Mouse (Mus musculus) right cerebral cortex, postnatal 10 days (tissue): ENCODE data around the gene Rph3al.

Source experiments
- DNase-seq, 2 experiments: peaks; one replicate each; pipeline ENCODE4 v3.0.0; 2021; ENCODE audit warnings: low spot score in 2 of 2

Rph3al gene

GRCm38 (mm10) chr11:75906556-75906955 is 31.7 kb downstream of the Rph3al start:
- DNase-seq, result no peak

DNA sequence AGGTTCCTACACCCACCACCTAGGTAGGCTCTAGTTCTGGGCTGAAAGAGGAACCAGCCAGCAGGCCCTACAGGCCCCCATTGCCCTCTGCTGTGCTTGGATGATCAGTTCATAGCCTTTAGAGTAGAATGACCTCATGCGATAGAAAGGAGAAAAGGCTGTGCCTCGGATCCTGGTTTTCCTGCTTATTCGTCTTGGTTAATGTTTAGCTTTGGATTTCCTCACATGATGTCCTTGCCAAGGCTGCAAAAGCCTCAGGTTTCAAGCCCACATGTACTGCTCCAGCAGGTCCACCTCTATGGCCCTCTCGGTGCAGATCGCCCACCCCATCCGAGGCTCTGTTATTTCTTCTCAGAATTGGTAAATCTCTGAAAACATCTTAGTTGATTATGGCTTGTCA is 33.2 kb downstream of the Rph3al start:
- no peak for DNase-seq

DNA sequence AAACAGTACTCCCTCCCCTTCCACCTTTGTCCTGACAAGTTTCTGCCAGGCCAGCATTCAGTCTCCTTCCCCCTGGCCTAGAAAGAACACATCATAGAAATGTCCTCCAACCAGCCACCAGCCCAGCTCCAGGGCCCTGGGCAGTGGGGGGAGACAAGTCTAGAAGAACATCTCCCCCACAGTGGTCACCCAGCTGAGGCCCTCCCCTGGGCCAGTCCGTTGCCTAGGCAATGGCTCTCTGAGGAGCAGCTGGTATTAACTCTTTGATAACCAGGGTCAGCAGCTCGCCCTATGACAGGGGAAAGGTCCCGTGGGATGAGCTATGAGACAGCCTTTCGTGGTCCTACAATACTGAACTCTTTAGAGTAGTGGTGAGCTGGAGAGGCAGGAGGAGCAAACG is 33.7 kb downstream of the Rph3al start:
- no peak for DNase-seq

DNA sequence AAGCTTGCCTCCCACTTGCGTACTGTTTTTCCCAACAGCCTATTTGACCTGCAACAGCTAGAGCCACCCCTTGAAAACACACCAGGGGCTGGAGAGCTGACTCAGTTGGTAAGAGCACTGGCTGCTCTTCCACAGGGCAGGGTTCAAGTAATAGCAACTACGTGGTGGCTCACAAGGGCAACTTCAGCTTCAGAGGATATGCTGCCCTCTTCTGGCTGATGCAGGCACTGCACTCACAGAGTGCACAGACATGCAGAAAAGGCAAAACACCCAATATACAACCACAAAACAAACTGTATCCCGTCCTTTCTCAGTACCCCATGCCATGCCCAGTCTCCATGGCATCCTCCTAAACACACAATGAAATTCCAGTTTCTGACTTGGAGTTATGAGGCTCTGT is 34.7 kb downstream of the Rph3al start:
- DNase-seq, result peak in 1 of 2 experiments; percentile 47

DNA sequence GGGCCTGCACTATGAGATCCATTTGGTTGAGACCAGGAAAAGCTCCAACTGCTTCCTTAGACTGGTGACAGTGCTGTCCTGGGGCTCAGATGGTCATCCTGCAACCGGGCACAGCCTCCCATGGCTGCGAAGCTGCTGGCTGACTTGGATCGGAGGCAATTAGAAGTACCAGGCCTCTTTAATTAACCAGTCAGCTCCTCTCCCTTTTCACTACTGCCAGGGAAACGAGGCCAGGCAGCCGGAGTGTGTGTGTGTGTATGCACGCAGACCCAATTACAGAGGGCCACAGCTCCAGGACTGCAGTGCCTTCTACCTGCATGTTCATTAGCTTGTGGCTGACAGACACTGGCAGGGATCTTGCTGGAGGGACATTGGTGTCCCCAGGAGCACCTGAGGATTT is 36.9 kb downstream of the Rph3al start:
- DNase-seq, result peak; percentile 45 to 52

DNA sequence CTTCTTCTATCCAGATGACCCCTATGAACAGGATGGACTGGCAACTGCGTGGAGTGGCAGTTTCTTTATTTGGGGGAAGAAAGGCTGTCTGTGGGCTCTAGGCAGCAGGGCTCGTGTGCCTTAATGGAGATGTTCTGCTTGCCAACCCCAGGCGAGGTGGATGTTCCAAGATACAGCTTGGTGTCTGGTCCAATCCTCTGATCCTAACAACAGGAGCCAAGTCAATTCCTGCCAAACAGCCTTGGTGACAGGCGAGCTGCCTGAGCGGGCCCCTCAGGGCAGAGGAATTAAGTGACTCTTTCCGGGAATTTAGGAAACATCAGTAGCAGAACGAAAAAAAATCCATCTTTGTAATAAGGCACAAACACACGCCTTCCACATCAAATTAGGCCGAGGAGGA is 38.6 kb downstream of the Rph3al start:
- DNase-seq, result no peak

GRCm38 (mm10) chr11:75898532-75898931 is 39.7 kb downstream of the Rph3al start:
- no peak for DNase-seq

- no peak for DNase-seq
Observed at GRCm38 (mm10) chr11:75894791-75895420, 43.3 kb downstream of the Rph3al start.

DNA sequence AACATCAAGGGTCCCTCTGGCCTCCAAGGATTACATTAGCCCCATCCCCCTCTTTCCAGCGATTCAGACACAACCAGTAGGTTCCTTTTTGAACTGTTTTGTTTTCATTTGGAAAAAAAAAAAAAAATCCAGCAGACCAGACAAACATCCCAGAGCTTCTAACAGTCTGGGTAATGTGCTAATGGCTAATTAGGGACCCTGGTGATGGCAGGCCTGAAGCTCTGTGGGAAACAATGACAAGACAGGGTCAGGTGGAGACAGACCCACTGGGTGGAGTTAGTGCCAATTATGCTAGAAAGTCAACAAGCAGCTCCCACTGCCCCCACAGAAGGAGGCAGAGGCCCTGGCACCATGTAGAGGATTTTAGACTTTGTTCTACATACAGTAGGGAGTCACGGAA is 44.3 kb downstream of the Rph3al start:
- no peak for DNase-seq

DNA sequence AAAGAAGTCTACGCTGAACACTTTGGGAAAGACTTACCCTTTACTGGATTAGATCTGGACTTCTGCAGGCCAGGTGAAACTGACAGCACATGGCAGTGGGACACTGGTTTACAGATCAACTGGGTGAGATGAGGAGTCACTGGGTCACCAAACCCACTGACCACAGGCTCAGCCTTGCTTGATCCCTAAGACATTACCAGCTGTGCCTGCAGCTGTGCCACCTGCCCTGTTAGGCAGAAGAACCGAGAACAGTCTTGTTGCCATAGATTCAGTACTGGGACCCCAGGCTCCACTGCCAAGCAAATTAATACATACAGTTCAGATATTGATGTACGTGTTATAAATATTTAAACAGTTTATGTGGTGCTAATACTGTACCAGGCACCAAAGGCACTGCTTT is 50.9 kb downstream of the Rph3al start:
- no peak for DNase-seq

DNA sequence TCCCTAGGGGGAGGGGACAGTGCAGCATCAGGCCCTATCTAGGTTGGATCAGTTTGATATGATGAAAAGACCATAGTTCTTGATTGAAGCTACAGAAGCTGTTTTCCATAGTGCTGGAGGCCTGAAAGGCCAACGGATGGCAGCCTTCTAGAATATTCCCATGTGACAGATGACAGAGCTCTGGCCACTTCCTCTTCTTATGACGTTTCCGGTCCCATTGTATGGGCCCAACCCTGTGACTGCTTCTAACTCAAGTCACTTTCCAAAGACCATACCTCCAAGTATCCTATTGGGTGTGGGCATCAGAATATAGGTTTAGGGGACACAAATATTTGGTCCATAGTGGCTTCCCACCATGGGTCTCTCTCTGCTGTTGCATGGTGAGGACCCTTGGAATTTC is 57.0 kb downstream of the Rph3al start:
- no peak for DNase-seq

- peak; percentile 50 to 67 for DNase-seq
Observed at GRCm38 (mm10) chr11:75880064-75880463, 58.2 kb downstream of the Rph3al start.

GRCm38 (mm10) chr11:75878460-75878859 is 59.8 kb downstream of the Rph3al start:
- no peak for DNase-seq

- no peak for DNase-seq
Observed at GRCm38 (mm10) chr11:75876043-75876780, 62.0 kb downstream of the Rph3al start.

- DNase-seq, result no peak
Observed at GRCm38 (mm10) chr11:75871688-75872087, 66.5 kb downstream of the Rph3al start.

DNA sequence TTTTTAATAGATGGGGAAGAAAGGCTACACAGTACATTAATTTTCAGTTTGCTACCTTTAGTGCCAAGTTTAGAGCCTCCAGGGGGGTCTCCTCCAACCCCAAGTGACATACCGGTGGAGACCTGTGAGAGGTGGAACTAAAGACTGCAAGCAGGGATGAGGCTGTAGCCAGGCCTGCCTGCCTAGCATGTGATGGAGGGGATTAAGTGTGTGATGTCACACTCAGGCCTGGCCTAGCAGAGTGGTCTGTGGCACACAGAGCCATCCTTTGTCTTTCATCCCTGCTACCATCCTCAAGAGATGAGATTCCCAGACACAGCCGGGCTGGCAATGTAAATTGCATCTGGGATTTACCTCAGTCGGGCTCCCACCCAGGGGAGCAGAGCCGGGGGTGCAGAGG is 67.3 kb downstream of the Rph3al start:
- no peak for DNase-seq

- no peak for DNase-seq
Observed at GRCm38 (mm10) chr11:75870386-75870785, 67.8 kb downstream of the Rph3al start.

DNA sequence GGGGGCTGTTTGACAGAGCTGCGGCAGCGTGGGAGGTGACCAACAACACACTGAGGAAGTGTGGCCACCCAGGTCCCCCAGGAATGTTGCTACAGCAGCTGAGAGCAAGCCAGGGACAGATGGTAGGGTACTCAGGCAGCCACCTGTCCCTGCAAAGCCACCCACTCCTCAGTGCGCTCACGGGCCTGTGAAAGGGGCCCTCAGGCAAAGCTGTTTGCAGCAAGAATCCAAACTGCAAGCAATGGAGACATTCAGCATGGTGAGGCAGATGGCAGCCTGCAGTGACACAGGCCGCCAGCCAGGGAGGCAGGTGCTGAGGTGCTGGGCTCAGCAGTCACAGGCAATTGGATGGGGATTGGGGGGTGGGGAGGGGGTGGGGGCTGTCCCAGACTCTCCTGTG is 68.3 kb downstream of the Rph3al start:
- peak; percentile 80 to 90 for DNase-seq

DNA sequence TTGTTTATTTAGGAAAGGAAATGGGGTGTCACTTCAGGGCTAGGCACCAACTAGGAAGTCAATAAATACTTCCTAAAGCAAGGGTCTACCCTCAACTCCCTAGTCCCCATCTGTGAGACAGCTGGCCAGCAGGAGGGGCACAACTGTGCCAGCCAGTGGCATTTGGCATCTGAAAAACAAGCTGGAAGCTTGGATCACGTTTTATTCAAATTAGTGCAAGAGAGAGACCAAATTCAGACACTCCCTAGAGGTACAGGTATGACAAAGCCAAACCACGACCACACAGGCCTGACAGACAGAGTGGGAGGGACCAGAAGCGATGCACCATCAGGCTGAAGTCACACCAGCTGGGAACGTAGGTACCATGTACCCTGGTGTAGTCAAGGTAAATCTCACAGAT is 71.4 kb downstream of the Rph3al start:
- DNase-seq, result no peak

DNA sequence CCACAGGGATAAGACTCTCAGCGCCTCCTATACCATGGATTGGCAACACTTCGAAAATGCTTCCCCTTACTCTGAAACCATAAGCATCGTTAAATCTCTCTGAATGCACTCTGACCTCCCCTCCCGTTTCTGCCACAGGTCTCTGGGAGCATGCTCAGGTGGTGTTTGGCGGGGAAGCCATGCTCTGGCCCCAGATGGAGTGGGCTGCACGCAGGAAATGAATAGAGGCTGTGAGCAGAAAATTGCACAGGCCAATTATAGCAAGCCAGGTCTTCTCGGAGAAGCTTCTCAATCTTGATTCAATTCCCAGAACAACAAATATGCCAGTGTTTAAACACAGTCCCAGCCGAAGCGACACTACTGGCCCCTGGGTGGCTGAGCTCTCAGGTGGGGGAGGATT is 72.4 kb downstream of the Rph3al start:
- no peak for DNase-seq

DNA sequence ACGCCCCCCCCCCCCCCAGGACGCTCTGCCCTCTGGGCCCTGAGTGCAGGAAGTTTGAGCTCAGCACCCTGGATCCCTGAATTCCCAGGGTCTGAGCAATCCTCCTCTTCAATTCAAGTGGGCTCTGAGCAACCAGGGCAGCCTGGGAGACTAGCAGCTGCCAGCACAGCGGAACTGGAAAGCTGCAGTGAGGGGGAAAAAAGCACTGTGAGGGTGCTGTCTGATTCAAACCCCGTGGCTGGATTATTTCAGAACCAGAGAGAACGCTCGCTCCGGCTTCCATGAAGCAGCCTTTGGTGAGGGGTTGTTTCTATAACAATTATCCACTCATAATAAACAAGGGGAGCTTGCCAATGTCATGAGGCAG is 73.0 kb downstream of the Rph3al start:
- peak; percentile 51 to 62 for DNase-seq

GRCm38 (mm10) chr11:75864529-75865252 is 73.5 kb downstream of the Rph3al start:
- no peak for DNase-seq

DNA sequence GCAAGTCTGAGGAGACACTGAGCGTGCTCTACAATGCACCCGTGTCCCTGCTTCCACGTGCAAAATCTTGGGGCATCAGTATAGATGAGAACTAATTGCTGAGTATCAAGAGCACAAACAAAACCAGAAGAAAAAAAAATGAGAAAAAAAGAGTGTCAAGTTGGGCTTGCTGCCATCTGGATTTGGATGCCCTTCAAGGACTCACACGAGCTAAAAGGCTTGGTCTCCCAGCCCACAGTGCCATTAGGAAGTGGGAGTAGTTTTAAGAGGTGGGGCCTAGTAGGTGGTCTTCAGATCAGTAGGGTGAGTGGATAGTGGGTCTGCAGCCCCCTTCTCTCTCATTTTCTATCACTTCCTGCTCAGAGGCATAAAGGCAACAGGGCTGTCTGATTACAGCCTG is 75.8 kb downstream of the Rph3al start:
- DNase-seq, result no peak
